21 mouse cellular contexts compared by ENCODE assay signal in the genomic region with DNA sequence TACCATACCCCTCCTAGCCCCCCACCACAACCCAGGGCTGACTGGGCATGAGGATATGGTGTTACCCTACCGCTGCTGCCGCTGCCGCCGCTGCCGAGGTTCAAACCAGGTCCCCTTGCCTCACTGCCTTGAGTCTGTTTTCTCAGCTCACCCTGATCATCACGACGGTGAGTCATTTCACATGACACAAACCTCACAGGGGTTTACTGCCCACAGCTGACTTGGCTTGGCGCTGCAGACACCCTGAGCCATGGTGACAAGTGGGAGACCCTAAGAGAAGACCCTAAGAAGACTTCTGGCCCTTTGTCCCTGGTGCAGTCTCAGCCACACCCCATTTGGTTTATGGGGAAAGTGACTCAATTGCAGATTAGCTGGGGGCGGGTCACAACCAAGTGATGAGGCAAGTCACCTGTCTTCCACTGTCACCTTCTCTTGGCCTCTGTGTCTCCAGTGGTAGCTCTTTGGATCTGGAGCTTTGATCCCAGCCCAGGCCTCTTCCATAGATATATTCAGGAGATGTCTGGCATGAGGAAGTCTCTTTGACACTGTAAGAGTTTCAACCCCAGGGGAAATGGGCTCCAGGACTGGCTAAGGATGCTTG. TPM values are rescaled to one million over a fixed set of nuclear protein-coding genes. Genes with fewer than 3 reads are reported as not detected.
A peak's percentile ranks its signal among the peaks of the same experiment; 100 is the strongest.
DNase-seq lines count a peak whose midpoint lies in the region; ATAC-seq and TF ChIP-seq lines count a peak whose summit lies in the region.
"Had no signal": no experiment of that assay in that cellular context is flagged by ENCODE, and none has a peak within 500 bp of the region (broad histone marks: within the 10 kb centered on the region; RNA-seq: fewer than 3 reads in every experiment).

No protein-coding gene starts in this region.

- no peaks in the 10 kb centered on the region for H3K27me3 ChIP-seq in intestine, postnatal 0 days (replicated peaks; ENCODE audit: control insufficient read depth, insufficient read depth, low read length)
- H3K27me3 ChIP-seq: forebrain, embryonic 13.5 days; heart, embryonic 12.5 days; hindbrain, embryonic 15.5 days had no signal

- no peaks in the 10 kb centered on the region for H3K4me1 ChIP-seq in intestine, postnatal 0 days (replicated peaks; ENCODE audit: control insufficient read depth, insufficient read depth, low read length)

- H3K27ac ChIP-seq in intestine, postnatal 0 days (ENCODE audit: low read depth, low read length): no peak overlapping the region
- H3K27ac ChIP-seq: embryonic facial prominence, embryonic 10.5 days; forebrain, embryonic 13.5 days; hindbrain, embryonic 15.5 days had no signal

- no peak for TF ChIP-seq CTCF in intestine, postnatal 0 days (IDR thresholded peaks at IDR 0.05; ENCODE audit: low read depth)

- no peak overlapping the region for H3K4me3 ChIP-seq in intestine, postnatal 0 days (ENCODE audit: low read depth, low read length)
- H3K4me3 ChIP-seq: embryonic facial prominence, embryonic 10.5 days; forebrain, embryonic 13.5 days; heart, embryonic 12.5 days; hindbrain, embryonic 15.5 days had no signal

- peak; percentile 82 for DNase-seq in adrenal gland, adult 2 months
- DNase-seq in adrenal gland, postnatal 10 days: no peak
- peak; percentile 61 for DNase-seq in 3T3-L1 (ENCODE audit: low read depth, low spot score)
- DNase-seq in adrenal gland, adult 8-10 months: peak; percentile 56
- DNase-seq in cerebellum, adult 11 months: no peak
- DNase-seq in kidney, postnatal 25 days: no peak
- DNase-seq in c-Kit-positive CD71-positive TER-119-positive erythroid progenitor cells, embryonic 14.5 days (ENCODE audit: low spot score): no peak
- DNase-seq: cerebellum, adult 2 months; cerebellum, postnatal 10 days; forebrain, postnatal 0 days; gastrocnemius, postnatal 14 days; heart, postnatal 36 days; kidney, adult 2 months had no signal

- H3K4me2 ChIP-seq in intestine, postnatal 0 days (replicated peaks; ENCODE audit: low read depth): no peak overlapping the region
- H3K4me2 ChIP-seq: forebrain, embryonic 13.5 days; heart, embryonic 12.5 days; hindbrain, embryonic 15.5 days had no signal

- H3K9me3 ChIP-seq in intestine, postnatal 0 days (ENCODE audit: control insufficient read depth): no peaks in the 10 kb centered on the region
- H3K9me3 ChIP-seq: embryonic facial prominence, embryonic 10.5 days; forebrain, embryonic 13.5 days; G1E; heart, embryonic 12.5 days; hindbrain, embryonic 15.5 days had no signal

- ATAC-seq in intestine, postnatal 0 days: peak; percentile 56
- ATAC-seq: activated CD4-positive, CD25-positive, alpha-beta regulatory T cell, adult 4 months; CD4-positive, CD25-positive, alpha-beta regulatory T cell, adult 4 months; forebrain, embryonic 13.5 days; forebrain, postnatal 0 days had no signal

- no peak overlapping the region for H3K9ac ChIP-seq in intestine, postnatal 0 days (ENCODE audit: low read depth, low read length)
- H3K9ac ChIP-seq: forebrain, embryonic 13.5 days; forebrain, postnatal 0 days; heart, embryonic 12.5 days; hindbrain, embryonic 15.5 days had no signal

- H3K36me3 ChIP-seq in intestine, postnatal 0 days (ENCODE audit: control insufficient read depth, insufficient read depth): no peaks in the 10 kb centered on the region; the same call in 1 of the 2 replicates
- H3K36me3 ChIP-seq: embryonic facial prominence, embryonic 10.5 days; G1E; heart, embryonic 12.5 days had no signal

- WGBS in intestine, postnatal 0 days: 62% methylated on average over 9 of the region's 9 CpGs

RNA-seq across cellular contexts. Expression of gene Epb41l1, which starts 34.9 kb away (rescaled TPM):
- total RNA-seq in adrenal gland, adult 2 months (2021): 10 to 100 TPM; 81.4 to 93.4 TPM
- 52.0 and 52.7 TPM in 2 replicates for polyA plus RNA-seq in adrenal gland, adult 2 months (2012; rRNA removed)
- total RNA-seq in adrenal gland, postnatal 10 days (2021): 10 to 100 TPM; 41.5 to 56.4 TPM
- 100 to 1,000 TPM in 2 of 4 experiments, 10 to 100 TPM in 2; 72.4 to 109 (median 91.3) TPM for total RNA-seq in adrenal gland, adult 8-10 months (2022)
- 0.63 and 0.68 TPM in 2 replicates for polyA plus RNA-seq in intestine, postnatal 0 days (2015; fragmentation: Nextera tagmentation; extraction: Ambion mirVana)

Comparison
In these comparisons a context has a peak if more than half of its experiments do, and no peak if none do; other contexts are left out.
1. DNase-seq: peak in adrenal gland, adult 2 months (single experiment), 3T3-L1 (single experiment) and adrenal gland, adult 8-10 months (single experiment); none in adrenal gland, postnatal 10 days (single experiment), cerebellum, adult 11 months (single experiment), kidney, postnatal 25 days (0 of 2) and c-Kit-positive CD71-positive TER-119-positive erythroid progenitor cells, embryonic 14.5 days (single experiment).